Mouse (Mus musculus) left cerebral cortex, postnatal 10 days (tissue): Measurements from ENCODE around the gene Xpnpep1. TPM values are rescaled to one million over a fixed set of nuclear protein-coding genes. Genes with fewer than 3 reads are reported as not detected.

Source experiments
- microRNA-seq: library from miRNA; unstranded; fragments of <30 nt; microRNA quantifications from one replicate; pipeline ENCODE4 v1.2.0, GENCODE M21; 2022
- total RNA-seq, 2 experiments: library from RNA; stranded (reverse); gene quantifications; 2 replicates each; pipeline ENCODE4 v1.2.3; 2021

Xpnpep1 gene
- total RNA-seq, 2 experiments from 2014 or later: 108 to 113 TPM

Small RNA genes within 50 kb of the gene (microRNA-seq; reads per million reads assigned to microRNA genes)
- not detected for gene Mir6407

Other genes with a start within 250 kb of the Xpnpep1 start
- gene Add3, start 100.2 kb upstream of the Xpnpep1 start, total RNA-seq: 100 to 1,000 TPM; 113 to 114 TPM